Mouse (Mus musculus): ENCODE measurements around the gene Abhd12.

- no peak for TF ChIP-seq GATA1 (IDR thresholded peaks at IDR 0.05; ENCODE audit: low read length)
- TF ChIP-seq TAL1 (IDR thresholded peaks at IDR 0.05; ENCODE audit: low read length) = no peak
Observed at GRCm38 (mm10) chr2:150914781-150915515, 10.4 kb upstream of the Abhd12 start.
